Mouse (Mus musculus) stomach, embryonic 14.5 days (tissue): ENCODE results near the gene Cp. TPM values are rescaled to one million over a fixed set of nuclear protein-coding genes. Genes with fewer than 3 reads are reported as not detected.
"Not testable (repeated sequence)": the region's sequence is repeated elsewhere in the genome, so short reads cannot be mapped to it uniquely, and the experiment has no call there.

ENCODE experiments used
- ATAC-seq: fragments of 200-750 bp; cut with Nextera tagmentation; 2 replicates; pipeline ENCODE4 v1.8.0; 2017; ENCODE audit warnings: low read depth, moderate TSS enrichment; ENCODE audit not compliant: insufficient number of reproducible peaks, insufficient read depth, low FRiP score
- H3K27ac ChIP-seq: fragments of 300-500 bp; sonication (generic); 2 replicates; pipeline ENCODE4 v1.5.1; 2014; ENCODE audit warnings: mild to moderate bottlenecking, low read length, moderate library complexity, mixed read lengths
- H3K27me3 ChIP-seq: fragments of 300-500 bp; sonication (generic); 2 replicates; pipeline ENCODE4 v1.6.1; 2014; ENCODE audit warnings: low read length, control low read depth, mixed read lengths; ENCODE audit not compliant: control insufficient read depth, insufficient read depth
- H3K36me3 ChIP-seq: fragments of 300-500 bp; sonication (generic); 2 replicates; pipeline ENCODE4 v1.6.1; 2014; ENCODE audit warnings: mild to moderate bottlenecking, control low read depth, low read length, moderate library complexity, mixed read lengths; ENCODE audit not compliant: control insufficient read depth, insufficient read depth
- H3K4me1 ChIP-seq: fragments of 300-500 bp; sonication (generic); 2 replicates; pipeline ENCODE4 v1.6.1; 2014; ENCODE audit warnings: low read length, control low read depth, mixed read lengths; ENCODE audit not compliant: control insufficient read depth, insufficient read depth
- H3K4me2 ChIP-seq: fragments of 300-500 bp; sonication (generic); replicated peaks from 2 replicates; pipeline ENCODE4 v1.6.1; 2014; ENCODE audit warnings: low read depth, low read length, control low read depth
- H3K4me3 ChIP-seq: fragments of 300-500 bp; sonication (generic); 2 replicates; pipeline ENCODE4 v1.5.1; 2014; ENCODE audit warnings: low read depth, low read length, control low read depth
- H3K9ac ChIP-seq: fragments of 300-500 bp; sonication (generic); replicated peaks from 2 replicates; pipeline ENCODE4 v1.6.1; 2014; ENCODE audit warnings: low read depth, mild to moderate bottlenecking, control low read depth, low read length, moderate library complexity, mixed read lengths
- H3K9me3 ChIP-seq: fragments of 300-500 bp; sonication (generic); 2 replicates; pipeline ENCODE4 v1.6.1; 2016; ENCODE audit warnings: low read depth, low read length, control low read depth; ENCODE audit not compliant: control insufficient read depth
- WGBS: fragments of 180-500 bp; shearing (Covaris S2); extraction: QIAGEN DNeasy Blood & Tissue Kit; methylation state at CpG from one replicate; pipeline ENCODE4 v1.1.7; 2014; 5-methylcytosine and 5-hydroxymethylcytosine counted together
- polyA plus RNA-seq: library from polyadenylated mRNA; unstranded; fragments of >200 nt; fragmentation: Nextera tagmentation; extraction: Ambion mirVana; gene quantifications from 2 replicates; pipeline ENCODE4 v1.2.1, GENCODE M21; 2014

Gene Cp
- polyA plus RNA-seq, 1 experiment from 2014 or later: 0.84 TPM

- not testable (repeated sequence) for H3K4me1 ChIP-seq, ATAC-seq, H3K27me3 ChIP-seq, H3K27ac ChIP-seq, H3K4me2 ChIP-seq, H3K9me3 ChIP-seq, H3K9ac ChIP-seq, H3K4me3 ChIP-seq
- 0 out of 2 replicates have a peak, but pooled peaks cover 10% of the 10 kb centered on the region for H3K36me3 ChIP-seq
- WGBS: 67% methylated on average over 7 of the region's 7 CpGs
These were observed 54.1 kb downstream of the Cp start for GRCm38 (mm10) chr3:20010905-20011304.

DNA sequence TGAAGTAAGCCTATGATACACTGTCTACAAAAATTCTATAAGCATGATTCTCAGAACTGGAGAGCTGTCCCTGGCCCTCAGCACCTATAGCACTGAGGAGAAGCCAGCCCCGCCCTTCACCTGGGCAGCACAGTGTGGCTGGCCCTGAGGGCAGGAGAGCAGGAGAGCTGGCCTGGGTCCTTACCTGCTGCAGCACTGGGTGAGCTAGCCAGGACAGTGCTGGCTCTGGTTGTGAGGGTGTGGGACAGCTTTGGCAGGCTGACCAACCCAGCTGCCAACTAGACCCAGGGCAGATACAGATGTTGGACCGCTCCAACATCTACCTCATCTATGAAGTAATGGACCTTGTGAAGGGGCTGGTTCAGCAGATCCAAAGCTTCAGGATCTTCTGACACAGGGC lies 57.6 kb downstream of the Cp start:
- no peak overlapping the region for H3K4me3 ChIP-seq
- no peak; the same call in 1 of the 2 replicates for ATAC-seq
- no peaks in the 10 kb centered on the region for H3K4me1 ChIP-seq
- H3K27me3 ChIP-seq: no peaks in the 10 kb centered on the region
- no peak overlapping the region for H3K9ac ChIP-seq
- no peaks in the 10 kb centered on the region for H3K9me3 ChIP-seq
- 95% methylated on average over 2 of the region's 2 CpGs for WGBS
- no peak overlapping the region for H3K27ac ChIP-seq
- H3K36me3 ChIP-seq: peaks cover 13% of the 10 kb centered on the region; the same call in 1 of the 2 replicates
- H3K4me2 ChIP-seq: no peak overlapping the region

DNA sequence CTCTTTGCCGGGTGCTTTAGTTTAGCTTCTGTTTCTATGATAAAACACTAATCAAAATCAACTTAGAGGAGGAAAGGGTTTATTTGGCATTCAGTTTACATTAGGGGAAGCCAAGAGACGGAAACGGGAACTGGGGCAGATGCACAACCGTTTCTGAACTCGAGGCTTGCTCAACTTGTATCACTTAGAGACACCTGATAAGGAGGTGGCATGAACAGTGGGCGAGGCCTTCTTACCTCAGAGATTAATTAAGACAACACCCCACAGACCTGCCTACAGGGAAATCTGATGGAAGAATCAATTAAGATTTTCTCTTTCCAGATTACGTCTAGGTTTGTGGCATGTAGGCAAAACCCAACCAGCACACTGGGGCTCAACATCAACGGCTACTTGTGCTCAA lies 61.2 kb downstream of the Cp start:
- Histone ChIP-seq H3K36me3 (peaks cover 16% of the 10 kb centered on the region; the same call in 1 of the 2 replicates), H3K9me3 (no peaks in the 10 kb centered on the region), H3K9ac (no peak overlapping the region), H3K4me3 (no peak overlapping the region), H3K4me2 (no peak overlapping the region), H3K4me1 (no peaks in the 10 kb centered on the region), H3K27ac (no peak overlapping the region), H3K27me3 (no peaks in the 10 kb centered on the region)
- ATAC-seq: no peak
- 81% methylated on average over 8 of the region's 8 CpGs for WGBS

- Histone ChIP-seq H3K4me1 (no peaks in the 10 kb centered on the region), H3K27ac (no peak overlapping the region), H3K9me3 (no peaks in the 10 kb centered on the region), H3K36me3 (peaks cover 7% of the 10 kb centered on the region; the same call in 1 of the 2 replicates), H3K27me3 (no peaks in the 10 kb centered on the region), H3K4me3 (no peak overlapping the region), H3K4me2 (no peak overlapping the region), H3K9ac (no peak overlapping the region)
- WGBS: 59% methylated on average over 1 of the region's 1 CpGs
- no peak for ATAC-seq
These were observed 67.0 kb downstream of the Cp start for GRCm38 (mm10) chr3:20023832-20024231.

DNA sequence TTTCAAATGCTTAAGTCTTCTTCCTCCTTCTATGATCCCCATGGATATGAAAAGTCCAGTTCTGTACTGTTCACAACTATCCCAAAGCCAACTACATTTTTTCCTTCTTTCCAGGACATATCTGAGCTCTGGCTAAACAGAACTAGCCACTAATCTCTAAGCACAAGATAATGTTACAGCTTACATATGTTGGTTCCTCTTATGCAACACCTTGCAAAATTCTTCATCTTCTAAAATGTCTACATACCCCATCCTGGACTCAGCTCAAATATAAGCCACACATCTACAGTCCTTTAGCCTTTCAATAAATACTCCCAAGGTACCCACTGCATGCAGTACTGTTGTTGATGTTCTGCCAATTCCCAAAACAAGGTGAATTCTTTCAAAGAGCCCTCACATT lies 69.6 kb downstream of the Cp start:
- no peaks in the 10 kb centered on the region for H3K4me1 ChIP-seq
- no peak for ATAC-seq
- H3K9me3 ChIP-seq: no peaks in the 10 kb centered on the region
- no peaks in the 10 kb centered on the region for H3K27me3 ChIP-seq
- H3K4me3 ChIP-seq: no peak overlapping the region
- H3K9ac ChIP-seq: no peak overlapping the region
- no peak overlapping the region for H3K27ac ChIP-seq
- no peak overlapping the region for H3K4me2 ChIP-seq
- H3K36me3 ChIP-seq: peaks cover 7% of the 10 kb centered on the region; the same call in 1 of the 2 replicates

GRCm38 (mm10) chr3:20026996-20027689 lies 70.3 kb downstream of the Cp start:
- Histone ChIP-seq H3K4me2 (no peak overlapping the region), H3K27me3 (no peaks in the 10 kb centered on the region), H3K9ac (no peak overlapping the region), H3K27ac (no peak overlapping the region), H3K9me3 (no peaks in the 10 kb centered on the region), H3K36me3 (peaks cover 7% of the 10 kb centered on the region; the same call in 1 of the 2 replicates), H3K4me1 (no peaks in the 10 kb centered on the region), H3K4me3 (no peak overlapping the region)
- 89% methylated on average over 8 of the region's 8 CpGs for WGBS
- ATAC-seq: no peak

- 94% methylated on average over 5 of the region's 5 CpGs for WGBS
- no peaks in the 10 kb centered on the region for H3K9me3 ChIP-seq
- no peaks in the 10 kb centered on the region for H3K27me3 ChIP-seq
- no peak overlapping the region for H3K9ac ChIP-seq
- no peaks in the 10 kb centered on the region for H3K4me1 ChIP-seq
- H3K4me2 ChIP-seq: no peak overlapping the region
- no peak for ATAC-seq
- H3K4me3 ChIP-seq: no peak overlapping the region
- H3K36me3 ChIP-seq: peaks cover 4% of the 10 kb centered on the region; the same call in 1 of the 2 replicates
- no peak overlapping the region for H3K27ac ChIP-seq
These were observed 70.9 kb downstream of the Cp start for GRCm38 (mm10) chr3:20027788-20028187.

GRCm38 (mm10) chr3:20028640-20029039 lies 71.8 kb downstream of the Cp start:
- H3K9ac ChIP-seq: no peak overlapping the region

DNA sequence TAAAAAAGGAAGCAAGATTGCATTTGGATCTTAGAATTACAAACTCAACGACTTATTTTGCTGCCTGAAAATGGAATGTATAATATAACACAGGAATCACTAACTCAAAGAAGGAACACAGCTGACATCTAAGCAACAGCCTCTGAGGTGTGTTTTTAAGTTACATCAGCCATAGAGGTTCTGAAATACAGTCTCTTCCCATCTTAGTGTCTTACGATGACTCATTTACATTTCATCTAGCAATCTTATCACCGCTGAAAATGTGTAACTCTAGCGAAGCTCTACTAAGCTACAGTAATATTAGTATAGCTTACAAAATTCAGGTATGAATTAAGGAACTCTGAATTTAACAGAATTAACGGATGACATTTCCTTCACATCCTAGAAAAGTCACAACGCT lies 74.0 kb downstream of the Cp start:
- Histone ChIP-seq H3K36me3 (no peaks in the 10 kb centered on the region), H3K9ac (no peak overlapping the region), H3K9me3 (no peaks in the 10 kb centered on the region), H3K4me1 (0 out of 2 replicates have a peak, but pooled peaks cover 5% of the 10 kb centered on the region), H3K4me3 (no peak overlapping the region), H3K4me2 (no peak overlapping the region), H3K27ac (no peak overlapping the region), H3K27me3 (no peaks in the 10 kb centered on the region)
- 92% methylated on average over 6 of the region's 6 CpGs for WGBS
- no peak for ATAC-seq

More at GRCm38 (mm10) chr3:20028640-20029039, 71.8 kb downstream of the Cp start:
- Histone ChIP-seq H3K27ac (no peak overlapping the region), H3K36me3 (no peaks in the 10 kb centered on the region; the same call in 1 of the 2 replicates), H3K4me1 (no peaks in the 10 kb centered on the region), H3K27me3 (no peaks in the 10 kb centered on the region), H3K9me3 (no peaks in the 10 kb centered on the region), H3K4me2 (no peak overlapping the region), H3K4me3 (no peak overlapping the region)
- WGBS: 90% methylated on average over 3 of the region's 3 CpGs
- no peak for ATAC-seq
